Mouse (Mus musculus) MEL (cell line): ENCODE results near the gene Lipa. TPM values are rescaled to one million over a fixed set of nuclear protein-coding genes. Genes with fewer than 3 reads are reported as not detected.

Source experiments
- DNase-seq: peaks from one replicate; pipeline ENCODE4 v3.0.0; 2011; ENCODE audit warnings: low read depth, low spot score
- H3K27ac ChIP-seq: 2 replicates; pipeline ENCODE4 v1.5.1; 2012; ENCODE audit warnings: low read depth, mild to moderate bottlenecking, control low read depth, low read length, moderate library complexity; ENCODE audit not compliant: control insufficient read depth
- H3K27me3 ChIP-seq, 2 experiments: fragments of 150-350 bp in 1 of 2; sonication (generic) in 1 of 2; 2 replicates each; pipeline ENCODE4 v1.6.1; 2012; ENCODE audit warnings: low read length in 2 of 2, mild to moderate bottlenecking in 2 of 2, improper control_type of control experiment in 1 of 2, moderate library complexity in 1 of 2; ENCODE audit not compliant: insufficient read depth in 2 of 2, control insufficient read depth in 1 of 2
- H3K36me3 ChIP-seq, 2 experiments: 2 replicates each; pipeline ENCODE4 v1.6.1; 2012 to 2014; ENCODE audit warnings: low read length in 2 of 2, improper control_type of control experiment in 1 of 2, inconsistent platforms in 1 of 2, mild to moderate bottlenecking in 1 of 2; ENCODE audit not compliant: insufficient read depth in 2 of 2, control insufficient read depth in 1 of 2
- H3K4me1 ChIP-seq, 2 experiments: fragments of 150-350 bp in 1 of 2; sonication (generic) in 1 of 2; 2 replicates each; pipeline ENCODE4 v1.6.1; 2012; ENCODE audit warnings: low read length in 2 of 2, improper control_type of control experiment in 1 of 2, mild to moderate bottlenecking in 1 of 2; ENCODE audit not compliant: insufficient read depth in 2 of 2, control insufficient read depth in 1 of 2
- H3K4me3 ChIP-seq, 2 experiments: fragments of 150-350 bp in 1 of 2; sonication (generic) in 1 of 2; 2 replicates each; pipeline ENCODE4 v1.5.1; 2012; ENCODE audit warnings: low read depth in 2 of 2, low read length in 2 of 2, mild to moderate bottlenecking in 2 of 2, moderate library complexity in 2 of 2, control low read depth in 1 of 2, improper control_type of control experiment in 1 of 2; ENCODE audit not compliant: control insufficient read depth in 1 of 2, insufficient read depth in 1 of 2
- H3K79me2 ChIP-seq: 2 replicates; pipeline ENCODE4 v1.6.1; 2012; ENCODE audit warnings: mild to moderate bottlenecking, low read length, moderate library complexity; ENCODE audit not compliant: control insufficient read depth, poor library complexity, insufficient read depth
- H3K9ac ChIP-seq: 2 replicates; pipeline ENCODE4 v1.6.1; 2012; ENCODE audit warnings: low read depth, mild to moderate bottlenecking, control low read depth, low read length, moderate library complexity; ENCODE audit not compliant: control insufficient read depth, poor library complexity, severe bottlenecking
- H3K9me3 ChIP-seq: fragments of 150-350 bp; sonication (generic); replicated peaks from 2 replicates; pipeline ENCODE4 v1.6.1; 2012; ENCODE audit warnings: mild to moderate bottlenecking, low read length, improper control_type of control experiment, moderate library complexity; ENCODE audit not compliant: insufficient read depth
- CHD1 ChIP-seq: IDR thresholded peaks from 2 replicates; pipeline ENCODE4 v1.6.1; 2012; ENCODE audit warnings: low read depth, mild to moderate bottlenecking, inconsistent platforms, low read length, improper control_type of control experiment
- CHD2 ChIP-seq: IDR thresholded peaks from 2 replicates; pipeline ENCODE4 v1.6.1; 2011; ENCODE audit warnings: low read length, improper control_type of control experiment
- E2F4 ChIP-seq: IDR thresholded peaks from 2 replicates; pipeline ENCODE4 v1.6.1; 2011; ENCODE audit warnings: low read depth, low read length, improper control_type of control experiment, borderline replicate concordance
- ELF1 ChIP-seq: IDR thresholded peaks from 2 replicates; pipeline ENCODE4 v1.6.1; 2014; ENCODE audit warnings: low read depth, mild to moderate bottlenecking, inconsistent platforms, low read length, improper control_type of control experiment, moderate library complexity
- EP300 ChIP-seq, 2 experiments: IDR thresholded peaks; 2 replicates each; pipeline ENCODE4 v1.6.1; 2011; ENCODE audit warnings: improper control_type of control experiment in 2 of 2, low read length in 2 of 2, low read depth in 1 of 2, mild to moderate bottlenecking in 1 of 2
- JUND ChIP-seq: IDR thresholded peaks from 2 replicates; pipeline ENCODE4 v1.6.1; 2011; ENCODE audit warnings: low read depth, mild to moderate bottlenecking, improper control_type of control experiment, low read length
- KAT2A ChIP-seq: conservative IDR thresholded peaks from 2 replicates; pipeline ENCODE4 v1.6.1; 2012; ENCODE audit warnings: low read depth, low read length, improper control_type of control experiment, inconsistent platforms
- MAX ChIP-seq: IDR thresholded peaks from 2 replicates; pipeline ENCODE4 v1.6.1; 2011; ENCODE audit warnings: low read length, improper control_type of control experiment
- MAZ ChIP-seq: IDR thresholded peaks from 2 replicates; pipeline ENCODE4 v1.6.1; 2012; ENCODE audit warnings: low read depth, mild to moderate bottlenecking, inconsistent platforms, low read length, improper control_type of control experiment
- MYC ChIP-seq: IDR thresholded peaks from 2 replicates; pipeline ENCODE4 v1.6.1; 2011; ENCODE audit warnings: low read depth, mild to moderate bottlenecking, low read length, improper control_type of control experiment, moderate library complexity
- NELFE ChIP-seq: IDR thresholded peaks from 2 replicates; pipeline ENCODE4 v1.6.1; 2011; ENCODE audit warnings: low read depth, low read length, improper control_type of control experiment
- POLR2A ChIP-seq, 2 experiments: IDR thresholded peaks; 2 replicates each; pipeline ENCODE4 v1.6.1; 2011 to 2012; ENCODE audit warnings: low read length in 2 of 2, mild to moderate bottlenecking in 2 of 2, control low read depth in 1 of 2, improper control_type of control experiment in 1 of 2, low read depth in 1 of 2, moderate library complexity in 1 of 2; ENCODE audit not compliant: control insufficient read depth in 1 of 2, insufficient read depth in 1 of 2, poor library complexity in 1 of 2
- POLR2AphosphoS5 ChIP-seq: IDR thresholded peaks from 2 replicates; pipeline ENCODE4 v1.6.1; 2012; ENCODE audit warnings: low read depth, borderline replicate concordance, mild to moderate bottlenecking, inconsistent platforms, low read length, moderate library complexity, mixed read lengths
- SIN3A ChIP-seq: IDR thresholded peaks from 2 replicates; pipeline ENCODE4 v1.6.1; 2012; ENCODE audit warnings: low read length, improper control_type of control experiment, inconsistent platforms
- TAL1 ChIP-seq: IDR thresholded peaks from 2 replicates; pipeline ENCODE4 v1.6.1; 2012; ENCODE audit warnings: mild to moderate bottlenecking, inconsistent platforms, low read length, moderate library complexity, mixed read lengths
- ZC3H11A ChIP-seq: IDR thresholded peaks from 2 replicates; pipeline ENCODE4 v1.6.1; 2012; ENCODE audit warnings: low read depth, mild to moderate bottlenecking, inconsistent platforms, low read length, improper control_type of control experiment
- ZKSCAN1 ChIP-seq: IDR thresholded peaks from 2 replicates; pipeline ENCODE4 v1.6.1; 2012; ENCODE audit warnings: low read depth, mild to moderate bottlenecking, inconsistent platforms, low read length, improper control_type of control experiment, moderate library complexity
- polyA plus RNA-seq, 2 experiments: library from polyadenylated mRNA; stranded (reverse) in 1 of 2; unstranded in 1 of 2; fragments of >175 nt in 1 of 2; fragments of >200 nt in 1 of 2; gene quantifications; 2 replicates each; pipeline versions ENCODE4 v1.2.1 to v1.2.4; 2012; ENCODE audit warnings: low replicate concordance in 2 of 2, low read depth in 1 of 2; ENCODE audit not compliant: insufficient read length in 2 of 2, insufficient read depth in 1 of 2, missing spikeins in 1 of 2
- total RNA-seq: library from RNA; depleted of rRNA; stranded (reverse); fragments of 300-350 nt; gene quantifications from 2 replicates; pipeline ENCODE4 v1.2.3, GENCODE M21; 2012

The Lipa gene
- total and polyA plus RNA-seq, 3 experiments, result 7.6 to 13.8 TPM; not detected in 1

- no peaks in the 10 kb centered on the region for H3K9me3 ChIP-seq
- H3K36me3 ChIP-seq, result no peaks in the 10 kb centered on the region
- H3K27me3 ChIP-seq, result peaks cover 1 to 3% of the 10 kb centered on the region in 2 experiments; a peak in 2 of 4 replicates
- H3K79me2 ChIP-seq, result no peaks in the 10 kb centered on the region
- no peak for TF ChIP-seq EP300 (IDR thresholded peaks at IDR 0.05; ENCODE audit: low read depth in 1 of 2, low read length in 2 of 2)
- TF ChIP-seq ZKSCAN1, result no peak
- no peak for TF ChIP-seq SIN3A
- TF ChIP-seq MAZ, result no peak
- no peak for TF ChIP-seq NELFE
- no peak for TF ChIP-seq POLR2AphosphoS5
- TF ChIP-seq E2F4, result no peak
- TF ChIP-seq MYC, result no peak
- TF ChIP-seq TAL1, result no peak
- TF ChIP-seq CHD2, result no peak
- no peak for TF ChIP-seq CHD1
- TF ChIP-seq MAX, result no peak
- no peak for TF ChIP-seq POLR2A (IDR thresholded peaks at IDR 0.05; ENCODE audit: control insufficient read depth in 1 of 2, insufficient read depth in 1 of 2, low read depth in 1 of 2, low read length in 2 of 2, poor library complexity in 1 of 2)
- TF ChIP-seq KAT2A, result no peak
- no peak for TF ChIP-seq ELF1
- H3K4me3 ChIP-seq, result no peak overlapping the region
- DNase-seq, result no peak
- no peak overlapping the region for H3K27ac ChIP-seq
- H3K4me1 ChIP-seq, result no peaks in the 10 kb centered on the region
- no peak overlapping the region for H3K9ac ChIP-seq
Observed at GRCm38 (mm10) chr19:34573650-34574049, 46.4 kb upstream of the Lipa start.

GRCm38 (mm10) chr19:34571080-34571479 lies 43.8 kb upstream of the Lipa start:
- Histone ChIP-seq H3K36me3 (no peaks in the 10 kb centered on the region), H3K27me3 (peaks cover 2 to 3% of the 10 kb centered on the region in 2 experiments; a peak in 2 of 4 replicates), H3K9ac (no peak overlapping the region), H3K4me1 (no peaks in the 10 kb centered on the region), H3K79me2 (no peaks in the 10 kb centered on the region), H3K4me3 (no peak overlapping the region), H3K27ac (no peak overlapping the region), H3K9me3 (no peaks in the 10 kb centered on the region)
- no peak for DNase-seq
- no peak for TF ChIP-seq ZC3H11A
- no peak for TF ChIP-seq KAT2A
- TF ChIP-seq TAL1, result no peak
- no peak for TF ChIP-seq EP300 (IDR thresholded peaks at IDR 0.05; ENCODE audit: low read depth in 1 of 2, low read length in 2 of 2)
- no peak for TF ChIP-seq JUND
